Mouse (Mus musculus) heart, postnatal 0 days (tissue): ENCODE measurements at regions not wholly inside any gene's neighbourhood (a gene's known extent, or its start where the extent isn't known, plus 50 kb on each side); places are given as distances from the start of the nearest gene placed in this dataset.

ENCODE experiments used
- ATAC-seq: fragments of 200-750 bp; cut with Nextera tagmentation; 2 replicates; pipeline ENCODE4 v1.8.0; 2017; ENCODE audit warnings: low read depth, moderate number of reproducible peaks, moderate library complexity; ENCODE audit not compliant: insufficient read depth
- DNase-seq: peaks from one replicate; pipeline ENCODE4 v3.0.0-alpha.2; 2016; ENCODE audit warnings: low spot score
- H3K27ac ChIP-seq: fragments of 300-500 bp; sonication (generic); 2 replicates; pipeline ENCODE4 v1.5.1; 2014; ENCODE audit warnings: low read depth, mild to moderate bottlenecking
- H3K27me3 ChIP-seq: fragments of 300-500 bp; sonication (generic); 2 replicates; pipeline ENCODE4 v1.6.1; 2014; ENCODE audit warnings: low read length, mixed read lengths; ENCODE audit not compliant: control insufficient read depth, insufficient read depth
- H3K36me3 ChIP-seq: fragments of 300-500 bp; sonication (generic); replicated peaks from 2 replicates; pipeline ENCODE4 v1.6.1; 2014; ENCODE audit warnings: low read length, mixed read lengths; ENCODE audit not compliant: control insufficient read depth, insufficient read depth
- H3K4me1 ChIP-seq: fragments of 300-500 bp; sonication (generic); 2 replicates; pipeline ENCODE4 v1.6.1; 2014; ENCODE audit warnings: antibody characterized with exemption; ENCODE audit not compliant: control insufficient read depth, insufficient read depth
- H3K4me2 ChIP-seq: fragments of 300-500 bp; sonication (generic); 2 replicates; pipeline ENCODE4 v1.6.1; 2014; ENCODE audit warnings: low read depth, mild to moderate bottlenecking, low read length, moderate library complexity
- H3K4me3 ChIP-seq: fragments of 300-500 bp; sonication (generic); 2 replicates; pipeline ENCODE4 v1.5.1; 2014; ENCODE audit warnings: low read depth, low read length
- H3K9ac ChIP-seq: fragments of 300-500 bp; sonication (generic); replicated peaks from 2 replicates; pipeline ENCODE4 v1.6.1; 2014; ENCODE audit warnings: low read depth, low read length, mixed read lengths
- H3K9me3 ChIP-seq: fragments of 300-500 bp; sonication (generic); replicated peaks from 2 replicates; pipeline ENCODE4 v1.6.1; 2016; ENCODE audit warnings: low read length; ENCODE audit not compliant: control insufficient read depth
- CTCF ChIP-seq: IDR thresholded peaks from 2 replicates; pipeline ENCODE4 v1.5.1; 2016; ENCODE audit warnings: antibody characterized with exemption, control low read depth, low read depth
- EP300 ChIP-seq: IDR thresholded peaks from 2 replicates; pipeline ENCODE4 v1.6.1; 2016; ENCODE audit warnings: antibody characterized with exemption, low read depth
- WGBS: fragments of 180-500 bp; shearing (Covaris S2); extraction: QIAGEN DNeasy Blood & Tissue Kit; methylation state at CpG from one replicate; pipeline ENCODE4 v1.1.7; 2014; 5-methylcytosine and 5-hydroxymethylcytosine counted together

DNA sequence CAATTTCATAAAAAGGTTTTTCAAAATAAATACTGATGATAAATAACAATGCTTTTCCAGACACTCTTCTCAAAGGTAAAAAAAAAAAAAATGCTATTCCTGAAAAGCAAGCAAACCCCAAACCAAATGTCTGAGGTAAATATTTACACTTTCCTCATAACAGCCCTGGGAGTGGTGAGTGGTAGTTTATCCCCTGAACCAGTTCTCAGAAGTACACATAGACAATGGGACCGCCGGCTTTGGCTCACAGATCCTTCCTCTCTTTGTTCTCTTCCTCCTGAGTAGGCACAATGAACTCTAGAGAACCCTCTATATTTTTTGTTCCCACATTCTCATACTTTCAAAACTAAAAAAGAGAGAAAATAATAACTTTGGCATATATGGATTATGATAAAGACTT is 153.1 kb upstream of the Tars start:
- H3K36me3 ChIP-seq, result no peaks in the 10 kb centered on the region
- WGBS, result 60% methylated on average over 2 of the region's 2 CpGs
- TF ChIP-seq EP300 (no peak), CTCF (no peak)
- no peaks in the 10 kb centered on the region for H3K4me1 ChIP-seq
- H3K9ac ChIP-seq, result no peak overlapping the region
- no peak for ATAC-seq
- no peak overlapping the region for H3K4me2 ChIP-seq
- no peak overlapping the region for H3K27ac ChIP-seq
- DNase-seq, result no peak
- no peak overlapping the region for H3K4me3 ChIP-seq
- H3K27me3 ChIP-seq, result no peaks in the 10 kb centered on the region
- no peaks in the 10 kb centered on the region for H3K9me3 ChIP-seq

DNA sequence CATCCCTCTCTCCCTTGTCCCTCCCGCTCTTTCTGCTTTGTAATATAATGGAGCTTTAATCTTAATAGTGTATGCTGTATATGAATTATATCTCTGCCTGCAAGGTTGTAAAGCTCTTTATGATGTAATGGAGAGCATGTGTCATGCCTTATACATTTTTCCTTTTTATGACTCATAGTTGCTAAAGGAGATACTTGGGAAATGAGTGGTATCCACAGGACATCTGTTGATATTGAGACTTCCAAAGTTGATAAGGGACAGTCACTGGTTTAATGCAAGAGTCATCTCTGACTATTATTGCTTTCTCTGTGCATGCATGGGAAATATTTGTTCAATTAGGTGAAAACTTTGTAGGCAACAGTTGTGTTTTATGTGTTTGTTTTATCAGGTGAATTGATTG is 152.6 kb upstream of the Tars start:
- Histone ChIP-seq H3K4me1 (no peaks in the 10 kb centered on the region), H3K36me3 (no peaks in the 10 kb centered on the region), H3K9ac (no peak overlapping the region), H3K27me3 (no peaks in the 10 kb centered on the region), H3K9me3 (no peaks in the 10 kb centered on the region), H3K4me3 (no peak overlapping the region), H3K4me2 (no peak overlapping the region), H3K27ac (no peak overlapping the region)
- no peak for ATAC-seq
- no peak for TF ChIP-seq EP300
- TF ChIP-seq CTCF, result no peak
- WGBS, result 80% methylated on average over 1 of the region's 1 CpGs
- no peak for DNase-seq

- H3K27ac ChIP-seq, result no peak overlapping the region
Measured at GRCm38 (mm10) chr15:11539485-11539884, 140.0 kb upstream of the Tars start.

DNA sequence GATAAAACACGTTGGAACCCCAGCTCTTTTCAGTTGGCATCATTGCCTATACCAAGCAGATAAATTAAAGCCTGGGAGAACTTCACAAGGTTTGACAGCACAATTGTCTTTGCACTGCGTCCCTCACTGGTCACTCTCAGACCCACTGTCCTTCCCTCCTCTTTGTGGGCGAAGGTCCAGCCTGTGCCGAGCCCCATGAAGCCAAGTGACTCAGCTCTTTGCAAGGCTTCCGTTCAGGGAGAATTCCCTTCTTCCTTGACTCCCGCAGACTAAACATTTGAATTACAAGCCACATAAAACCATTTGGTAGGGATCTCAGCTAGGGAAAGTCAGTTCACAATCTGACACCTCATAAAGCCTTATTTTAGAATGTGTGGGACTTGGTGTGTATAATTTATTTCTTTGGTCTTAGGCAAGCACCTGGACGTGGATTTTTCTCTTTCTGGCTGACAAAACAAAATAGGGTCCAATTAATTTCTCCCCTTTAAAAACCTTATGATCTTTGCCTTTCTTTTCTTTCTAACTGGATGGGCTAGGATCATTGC is 136.7 kb upstream of the Tars start:
- DNase-seq, result no peak
- H3K9me3 ChIP-seq, result no peaks in the 10 kb centered on the region
- ATAC-seq, result no peak
- H3K4me3 ChIP-seq, result no peak overlapping the region
- no peak overlapping the region for H3K4me2 ChIP-seq
- no peak overlapping the region for H3K9ac ChIP-seq
- TF ChIP-seq CTCF (no peak), EP300 (no peak)
- H3K4me1 ChIP-seq, result peaks cover 4% of the 10 kb centered on the region; the same call in 1 of the 2 replicates
- no peaks in the 10 kb centered on the region for H3K27me3 ChIP-seq
- H3K36me3 ChIP-seq, result no peaks in the 10 kb centered on the region
- no peak overlapping the region for H3K27ac ChIP-seq
- WGBS, result 66% methylated on average over 7 of the region's 7 CpGs

More at GRCm38 (mm10) chr15:11539485-11539884, 140.0 kb upstream of the Tars start:
- Histone ChIP-seq H3K9ac (no peak overlapping the region), H3K36me3 (no peaks in the 10 kb centered on the region), H3K9me3 (no peaks in the 10 kb centered on the region), H3K27me3 (no peaks in the 10 kb centered on the region), H3K4me3 (no peak overlapping the region), H3K4me2 (no peak overlapping the region), H3K4me1 (no peaks in the 10 kb centered on the region)
- DNase-seq, result no peak
- WGBS, result 45% methylated on average over 3 of the region's 3 CpGs
- TF ChIP-seq CTCF (no peak), EP300 (no peak)
- ATAC-seq, result no peak

DNA sequence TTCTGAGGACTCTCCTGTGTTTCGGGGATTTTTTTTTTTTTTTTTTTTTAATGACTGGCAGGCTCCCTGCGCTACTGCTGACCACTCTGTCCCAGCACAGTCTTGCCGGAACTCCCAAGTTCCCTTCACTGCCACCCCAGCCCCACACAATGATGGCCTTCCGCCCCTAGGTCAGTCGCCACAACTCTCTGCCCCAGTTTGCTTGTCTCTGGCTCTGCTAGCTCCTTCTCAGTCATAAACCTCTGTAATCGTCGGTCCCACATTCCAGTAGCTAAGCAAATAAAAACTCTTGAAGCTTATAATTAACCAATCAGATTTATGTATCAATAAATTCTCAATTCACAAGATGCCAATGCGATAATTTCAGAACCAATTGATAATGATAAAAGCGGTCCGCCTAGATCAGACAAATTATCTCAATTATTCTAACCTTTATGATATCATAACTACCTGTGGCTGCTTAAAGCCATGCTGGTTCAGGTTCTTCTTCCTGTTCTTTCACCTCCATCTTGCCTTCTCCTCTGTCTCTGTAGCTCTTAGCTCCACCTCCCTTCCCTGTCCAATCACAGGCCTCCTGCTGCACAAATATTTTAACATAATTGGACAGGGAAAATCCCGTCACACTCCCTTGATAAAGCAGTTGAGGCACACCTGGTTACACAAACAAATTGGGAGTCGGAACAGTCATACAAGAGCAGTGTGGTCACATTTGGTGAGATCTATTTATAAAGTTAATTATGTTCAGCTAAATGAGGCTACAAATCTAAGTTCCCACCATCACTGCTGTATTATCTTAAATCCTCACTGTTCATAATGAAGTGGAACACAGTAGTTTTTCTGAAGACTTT is 135.2 kb upstream of the Tars start:
- Histone ChIP-seq H3K4me2 (no peak overlapping the region), H3K4me3 (no peak overlapping the region), H3K27me3 (no peaks in the 10 kb centered on the region), H3K36me3 (no peaks in the 10 kb centered on the region), H3K9me3 (no peaks in the 10 kb centered on the region), H3K27ac (no peak overlapping the region), H3K4me1 (peaks cover 4% of the 10 kb centered on the region; the same call in 1 of the 2 replicates), H3K9ac (no peak overlapping the region)
- TF ChIP-seq EP300, result no peak
- ATAC-seq, result no peak
- WGBS, result 85% methylated on average over 12 of the region's 12 CpGs
- DNase-seq, result no peak

GRCm38 (mm10) chr15:11533616-11534015 is 134.2 kb upstream of the Tars start:
- H3K4me3 ChIP-seq, result no peak overlapping the region
- H3K4me1 ChIP-seq, result peaks cover 4% of the 10 kb centered on the region; the same call in 1 of the 2 replicates
- no peak for ATAC-seq
- TF ChIP-seq CTCF, result no peak
- TF ChIP-seq EP300, result no peak
- H3K36me3 ChIP-seq, result no peaks in the 10 kb centered on the region
- no peak for DNase-seq
- no peaks in the 10 kb centered on the region for H3K9me3 ChIP-seq
- no peak overlapping the region for H3K9ac ChIP-seq
- no peak overlapping the region for H3K4me2 ChIP-seq
- 64% methylated on average over 1 of the region's 1 CpGs for WGBS
- no peak overlapping the region; the same call in 1 of the 2 replicates for H3K27ac ChIP-seq
- H3K27me3 ChIP-seq, result no peaks in the 10 kb centered on the region
